Mouse (Mus musculus) midbrain, postnatal 0 days (tissue): ENCODE measurements at regions not wholly inside any gene's neighbourhood (a gene's known extent, or its start where the extent isn't known, plus 50 kb on each side); places are given as distances from the start of the nearest gene placed in this dataset.

Source experiments
- ATAC-seq: fragments of 200-750 bp; cut with Nextera tagmentation; 2 replicates; pipeline ENCODE4 v1.8.0; 2017; ENCODE audit warnings: moderate number of reproducible peaks, mild to moderate bottlenecking, moderate TSS enrichment, moderate library complexity; ENCODE audit not compliant: low FRiP score
- DNase-seq: peaks from one replicate; pipeline ENCODE4 v3.0.0-alpha.2; 2015; ENCODE audit warnings: low spot score
- H3K27ac ChIP-seq: fragments of 300-500 bp; sonication (generic); 2 replicates; pipeline ENCODE4 v1.5.1; 2014; ENCODE audit warnings: low read depth, mild to moderate bottlenecking, low read length, mixed read lengths
- H3K27me3 ChIP-seq: fragments of 300-500 bp; sonication (generic); 2 replicates; pipeline ENCODE4 v1.6.1; 2014; ENCODE audit warnings: low read length, control low read depth, mixed read lengths; ENCODE audit not compliant: insufficient read depth
- H3K36me3 ChIP-seq: fragments of 300-500 bp; sonication (generic); 2 replicates; pipeline ENCODE4 v1.6.1; 2014; ENCODE audit warnings: low read length, control low read depth, mixed read lengths; ENCODE audit not compliant: insufficient read depth
- H3K4me1 ChIP-seq: fragments of 300-500 bp; sonication (generic); 2 replicates; pipeline ENCODE4 v1.6.1; 2014; ENCODE audit warnings: mild to moderate bottlenecking, control low read depth, antibody characterized with exemption, low read length, mixed read lengths; ENCODE audit not compliant: insufficient read depth
- H3K4me2 ChIP-seq: fragments of 300-500 bp; sonication (generic); 2 replicates; pipeline ENCODE4 v1.6.1; 2014; ENCODE audit warnings: low read depth, mild to moderate bottlenecking, low read length, mixed read lengths; ENCODE audit not compliant: poor library complexity, severe bottlenecking
- H3K4me3 ChIP-seq: fragments of 300-500 bp; sonication (generic); 2 replicates; pipeline ENCODE4 v1.5.1; 2014; ENCODE audit warnings: low read depth, mild to moderate bottlenecking, low read length, moderate library complexity
- H3K9ac ChIP-seq: fragments of 300-500 bp; sonication (generic); replicated peaks from 2 replicates; pipeline ENCODE4 v1.6.1; 2014; ENCODE audit warnings: mild to moderate bottlenecking, low read length, moderate library complexity, mixed read lengths; ENCODE audit not compliant: poor library complexity, severe bottlenecking
- H3K9me3 ChIP-seq: fragments of 300-500 bp; sonication (generic); 2 replicates; pipeline ENCODE4 v1.6.1; 2016; ENCODE audit warnings: low read length, control low read depth
- CTCF ChIP-seq: IDR thresholded peaks from 2 replicates; pipeline ENCODE4 v1.5.1; 2016; ENCODE audit warnings: antibody characterized with exemption, mild to moderate bottlenecking
- whole genome bisulfite sequencing: fragments of 180-500 bp; shearing (Covaris S2); extraction: QIAGEN DNeasy Blood & Tissue Kit; methylation state at CpG from one replicate; pipeline ENCODE4 v1.1.7; 2014; 5-methylcytosine and 5-hydroxymethylcytosine counted together

DNA sequence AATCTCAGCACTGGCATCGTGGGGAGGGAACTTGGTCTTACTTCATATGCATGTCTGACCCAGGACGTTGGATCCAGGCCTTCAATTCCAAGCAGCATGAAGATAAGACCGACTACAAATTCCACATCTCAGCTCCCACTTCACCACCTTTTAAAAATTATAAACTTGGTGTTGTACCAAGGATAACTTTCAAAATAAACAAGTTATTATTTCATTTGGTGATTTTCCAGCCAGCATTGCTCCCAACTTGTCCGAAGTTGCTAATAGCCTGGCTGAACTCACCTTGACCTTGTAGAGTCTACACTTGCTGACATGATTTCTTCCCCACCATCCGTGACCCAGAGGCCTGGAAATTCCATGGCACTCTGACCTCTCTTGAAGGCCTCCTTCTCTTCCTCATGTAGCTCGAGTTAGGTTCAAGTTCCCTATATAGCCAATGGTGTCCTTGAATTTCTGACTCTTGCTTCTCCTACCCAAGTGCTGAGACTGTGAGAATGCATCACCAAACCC lies 123.7 kb downstream of the Thbs2 start:
- Histone ChIP-seq H3K27ac (no peak overlapping the region), H3K27me3 (no peaks in the 10 kb centered on the region), H3K4me1 (no peaks in the 10 kb centered on the region), H3K36me3 (no peaks in the 10 kb centered on the region), H3K4me2 (no peak overlapping the region), H3K9ac (no peak overlapping the region), H3K4me3 (no peak overlapping the region), H3K9me3 (no peaks in the 10 kb centered on the region)
- DNase-seq: no peak
- TF ChIP-seq CTCF: no peak
- ATAC-seq: no peak
- 83% methylated on average over 6 of the region's 6 CpGs for WGBS

DNA sequence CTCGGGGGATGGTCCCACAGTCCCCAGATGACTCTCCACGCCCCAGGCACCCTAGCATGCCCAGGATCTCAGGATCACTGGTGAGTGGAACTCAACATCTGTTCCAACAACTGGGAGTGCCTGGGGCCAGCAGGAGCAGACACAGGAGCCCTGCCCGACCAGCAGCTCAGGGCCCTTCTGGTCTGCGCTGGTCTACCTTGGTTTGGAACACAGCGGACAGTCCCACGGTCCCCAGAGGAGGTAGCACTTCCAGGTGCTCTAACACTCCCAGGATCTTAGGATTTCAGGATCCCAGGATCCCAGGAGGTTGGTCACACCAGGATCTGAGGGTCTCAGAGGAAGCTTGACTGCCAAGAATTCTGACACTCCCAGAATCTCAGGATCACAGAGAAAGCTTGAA lies 131.8 kb downstream of the Thbs2 start:
- 85% methylated on average over 6 of the region's 6 CpGs for WGBS
- no peaks in the 10 kb centered on the region for H3K27me3 ChIP-seq
- no peaks in the 10 kb centered on the region for H3K4me1 ChIP-seq
- H3K27ac ChIP-seq: no peak overlapping the region
- H3K9ac ChIP-seq: no peak overlapping the region
- ATAC-seq (no peak), DNase-seq (no peak)
- H3K9me3 ChIP-seq: no peaks in the 10 kb centered on the region
- H3K4me3 ChIP-seq: no peak overlapping the region
- no peak overlapping the region for H3K4me2 ChIP-seq
- no peak for TF ChIP-seq CTCF
- H3K36me3 ChIP-seq: no peaks in the 10 kb centered on the region

- no peak for TF ChIP-seq CTCF
- ATAC-seq: no peak
- Histone ChIP-seq H3K9me3 (no peaks in the 10 kb centered on the region), H3K36me3 (no peaks in the 10 kb centered on the region), H3K4me1 (no peaks in the 10 kb centered on the region), H3K4me3 (no peak overlapping the region), H3K9ac (no peak overlapping the region), H3K27me3 (no peaks in the 10 kb centered on the region), H3K4me2 (no peak overlapping the region), H3K27ac (no peak overlapping the region)
- DNase-seq: no peak
Measured at GRCm38 (mm10) chr17:14557214-14557613, 136.8 kb downstream of the Thbs2 start.

GRCm38 (mm10) chr17:14553195-14553594 lies 140.8 kb downstream of the Thbs2 start:
- ATAC-seq (no peak), DNase-seq (peak; percentile 37)
- Histone ChIP-seq H3K27me3 (no peaks in the 10 kb centered on the region), H3K4me1 (no peaks in the 10 kb centered on the region), H3K36me3 (no peaks in the 10 kb centered on the region), H3K9ac (no peak overlapping the region), H3K27ac (no peak overlapping the region), H3K9me3 (no peaks in the 10 kb centered on the region), H3K4me3 (no peak overlapping the region), H3K4me2 (no peak overlapping the region)
- TF ChIP-seq CTCF: no peak
- WGBS: 68% methylated on average over 3 of the region's 3 CpGs

DNA sequence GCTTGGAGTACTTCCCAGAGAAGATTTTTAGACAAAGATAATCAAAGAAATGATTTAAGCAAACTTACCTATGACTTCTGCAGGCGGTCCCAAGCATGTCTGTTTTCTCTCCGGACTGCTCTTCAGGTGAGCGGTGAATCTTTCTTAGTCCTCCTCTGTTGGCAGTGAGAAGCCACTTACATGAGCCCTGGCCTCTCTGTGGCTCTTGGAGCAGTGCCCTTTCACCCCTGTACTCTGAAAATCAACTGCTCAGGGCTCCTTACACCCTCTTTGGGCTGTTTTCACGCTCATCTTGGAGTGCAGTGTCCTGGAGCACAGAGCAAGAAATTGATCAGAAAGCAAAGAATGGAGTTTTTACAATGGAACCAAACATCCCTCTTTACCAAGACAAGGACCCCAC lies 142.0 kb downstream of the Thbs2 start:
- Histone ChIP-seq H3K4me1 (no peaks in the 10 kb centered on the region), H3K4me3 (no peak overlapping the region), H3K27ac (no peak overlapping the region), H3K27me3 (no peaks in the 10 kb centered on the region), H3K36me3 (no peaks in the 10 kb centered on the region), H3K9me3 (0 out of 2 replicates have a peak, but pooled peaks cover 3% of the 10 kb centered on the region), H3K9ac (no peak overlapping the region), H3K4me2 (no peak overlapping the region)
- TF ChIP-seq CTCF: no peak
- ATAC-seq (no peak), DNase-seq (no peak)
- 86% methylated on average over 4 of the region's 4 CpGs for WGBS

DNA sequence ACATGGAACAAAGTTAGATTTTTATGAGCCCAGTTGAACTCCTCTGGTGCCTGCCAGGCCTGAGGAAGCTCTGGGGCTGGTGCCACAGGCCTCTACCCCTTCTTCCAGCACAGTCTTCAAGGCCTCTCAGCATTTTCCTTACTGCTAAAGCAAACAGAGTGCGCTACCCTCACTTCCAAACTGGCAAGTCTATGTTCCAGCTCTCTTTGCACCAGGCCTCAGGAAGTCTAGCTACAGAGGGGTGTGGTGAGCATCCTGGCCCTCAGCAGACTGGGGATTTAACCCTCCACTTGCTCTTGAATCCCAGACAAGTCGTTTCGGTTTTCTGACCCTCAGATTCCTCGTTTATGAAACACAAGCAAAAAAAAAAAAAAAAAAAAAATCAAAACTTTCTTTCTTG lies 142.4 kb downstream of the Thbs2 start:
- DNase-seq (no peak), ATAC-seq (no peak)
- 73% methylated on average over 4 of the region's 4 CpGs for WGBS

More for the DNA sequence above, 142.4 kb downstream of the Thbs2 start:
- H3K4me1 ChIP-seq: no peaks in the 10 kb centered on the region
- H3K9ac ChIP-seq: no peak overlapping the region
- no peak overlapping the region for H3K4me3 ChIP-seq
- H3K27me3 ChIP-seq: no peaks in the 10 kb centered on the region
- no peak for TF ChIP-seq CTCF
- no peak overlapping the region for H3K4me2 ChIP-seq
- H3K36me3 ChIP-seq: no peaks in the 10 kb centered on the region
- H3K27ac ChIP-seq: no peak overlapping the region
- 0 out of 2 replicates have a peak, but pooled peaks cover 3% of the 10 kb centered on the region for H3K9me3 ChIP-seq
